Mouse (Mus musculus) heart, adult 2 months (tissue): ENCODE measurements around the gene Nkg7. TPM values are rescaled to one million over a fixed set of nuclear protein-coding genes. Genes with fewer than 3 reads are reported as not detected.
"Not testable (repeated sequence)": the region's sequence is repeated elsewhere in the genome, so short reads cannot be mapped to it uniquely, and the experiment has no call there.

Source experiments
- DNase-seq, 2 experiments: peaks; one replicate each; pipeline ENCODE4 v3.0.0; 2021
- H3K27ac ChIP-seq: fragments of 200-600 bp; 2 replicates; pipeline ENCODE4 v1.8.1; 2022
- H3K27me3 ChIP-seq: fragments of 200-500 bp; 2 replicates; pipeline ENCODE4 v1.6.1; 2012; ENCODE audit warnings: mild to moderate bottlenecking, low read length, inconsistent platforms, mixed read lengths; ENCODE audit not compliant: control insufficient read depth, insufficient read depth
- H3K36me3 ChIP-seq: fragments of 200-500 bp; 2 replicates; pipeline ENCODE4 v1.6.1; 2012; ENCODE audit warnings: low read length, inconsistent platforms; ENCODE audit not compliant: control insufficient read depth, insufficient read depth
- H3K4me1 ChIP-seq: fragments of 200-500 bp; 2 replicates; pipeline ENCODE4 v1.6.1; 2011; ENCODE audit warnings: low read length; ENCODE audit not compliant: control insufficient read depth, insufficient read depth
- H3K4me3 ChIP-seq: fragments of 200-600 bp; 2 replicates; pipeline ENCODE4 v1.8.1; 2022
- H3K79me2 ChIP-seq: fragments of 200-500 bp; replicated peaks from 2 replicates; pipeline ENCODE4 v1.6.1; 2012; ENCODE audit warnings: mild to moderate bottlenecking, inconsistent platforms, low read length, moderate library complexity, mixed read lengths; ENCODE audit not compliant: control insufficient read depth, insufficient read depth
- H3K9ac ChIP-seq: fragments of 200-500 bp; 2 replicates; pipeline ENCODE4 v1.6.1; 2012; ENCODE audit warnings: low read depth, mild to moderate bottlenecking, control low read depth, inconsistent platforms, low read length, mixed read lengths
- CTCF ChIP-seq: fragments of 200-600 bp; IDR thresholded peaks from 2 replicates; pipeline ENCODE4 v1.8.1; 2022; ENCODE audit warnings: antibody characterized with exemption, mild to moderate bottlenecking, moderate library complexity
- EP300 ChIP-seq: fragments of 200-500 bp; IDR thresholded peaks from 2 replicates; pipeline ENCODE4 v1.6.1; 2011; ENCODE audit warnings: low read depth, low read length, control low read depth; ENCODE audit not compliant: insufficient read depth
- POLR2A ChIP-seq: fragments of 200-500 bp; IDR thresholded peaks from 2 replicates; pipeline ENCODE4 v1.6.1; 2011; ENCODE audit warnings: mild to moderate bottlenecking, low read depth, low read length, control low read depth; ENCODE audit not compliant: insufficient read depth
- WGBS: fragments of 180-500 bp; shearing (Covaris S2); methylation state at CpG from one replicate; pipeline ENCODE4 v1.1.7; 2018; 5-methylcytosine and 5-hydroxymethylcytosine counted together
- intact Hi-C: fragments of 180-260 bp; cut with DNase I; formaldehyde crosslinking; loops from one replicate; pipeline ENCODE4 v1.15.1; 2025
- polyA plus RNA-seq: library from polyadenylated mRNA; depleted of rRNA; stranded (reverse); fragments of >200 nt; gene quantifications from 2 replicates; pipeline ENCODE4 v1.2.3, GENCODE M21; 2012
- total RNA-seq, 2 experiments: library from RNA; stranded (reverse); gene quantifications; 2 replicates each; pipeline ENCODE4 v1.2.3; 2021

Gene Nkg7
- total and polyA plus RNA-seq, 3 experiments, result 4.9 TPM; not detected in 2

DNA sequence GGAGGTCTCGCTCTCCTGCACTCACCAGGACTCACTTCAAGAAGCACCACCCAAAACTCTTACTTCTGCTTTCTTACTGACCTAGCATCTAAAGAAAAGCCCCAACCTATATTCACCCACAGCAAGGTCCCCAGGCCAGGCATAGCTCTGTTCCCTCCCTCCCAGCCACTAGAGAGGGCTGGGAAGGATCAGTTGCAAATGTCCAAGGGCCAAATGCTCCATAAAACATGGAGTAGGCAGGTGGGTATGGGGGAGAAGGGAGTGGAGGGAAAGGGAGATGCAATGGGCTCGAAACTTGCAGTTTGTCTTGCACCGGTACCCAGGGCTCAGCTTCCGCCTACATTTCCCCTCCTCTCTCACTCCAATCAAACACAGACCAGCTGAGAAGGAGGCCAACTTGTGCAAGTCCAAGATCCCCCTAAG is 28.7 kb upstream of the Nkg7 start, which contains the start of gene Siglecg:
Gene Siglecg (plus strand): TSS at position 74 of the 423 bp plus-strand sequence.
- WGBS, result 57% methylated on average over 4 of the region's 4 CpGs

DNA sequence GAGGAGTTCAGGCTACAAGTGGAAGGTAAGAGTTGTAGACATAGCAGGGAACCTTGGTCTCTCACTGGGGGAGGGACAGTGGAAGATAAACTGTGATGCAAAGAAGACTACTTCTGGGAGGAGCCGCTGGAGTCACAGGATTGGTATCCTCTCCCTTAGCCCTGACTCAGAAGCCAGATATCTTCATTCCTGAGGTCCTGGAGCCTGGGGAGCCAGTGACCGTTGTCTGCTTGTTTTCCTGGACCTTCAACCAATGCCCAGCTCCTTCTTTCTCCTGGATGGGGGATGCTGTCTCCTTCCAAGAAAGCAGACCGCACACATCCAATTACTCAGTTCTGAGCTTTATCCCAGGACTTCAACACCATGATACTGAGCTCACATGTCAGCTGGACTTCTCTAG is 27.8 kb upstream of the Nkg7 start:
- Histone ChIP-seq H3K27ac (no peak overlapping the region), H3K4me3 (no peak overlapping the region), H3K79me2 (no peaks in the 10 kb centered on the region), H3K27me3 (no peaks in the 10 kb centered on the region), H3K4me1 (no peaks in the 10 kb centered on the region), H3K36me3 (no peaks in the 10 kb centered on the region), H3K9ac (no peak overlapping the region)
- no peak for DNase-seq
- TF ChIP-seq EP300, result no peak
- TF ChIP-seq POLR2A, result no peak
- no peak for TF ChIP-seq CTCF
- intact Hi-C loops, result no loop called here
- WGBS, result 57% methylated on average over 3 of the region's 3 CpGs

More for the DNA sequence above, 28.7 kb upstream of the Nkg7 start, which contains the start of gene Siglecg:
- intact Hi-C loops, result no loop called here
- H3K4me1 ChIP-seq, result no peaks in the 10 kb centered on the region
- no peaks in the 10 kb centered on the region for H3K36me3 ChIP-seq
- H3K27me3 ChIP-seq, result no peaks in the 10 kb centered on the region
- no peak within 1 kb of the TSS for H3K4me3 ChIP-seq
- no peak within 1 kb of the TSS for H3K9ac ChIP-seq
- TF ChIP-seq POLR2A, result no peak
- no peak for TF ChIP-seq CTCF
- no peak for TF ChIP-seq EP300
- H3K79me2 ChIP-seq, result no peaks in the 10 kb centered on the region
- DNase-seq, result peak in 1 of 2 experiments; percentile 7
- no peak within 1 kb of the TSS for H3K27ac ChIP-seq

DNA sequence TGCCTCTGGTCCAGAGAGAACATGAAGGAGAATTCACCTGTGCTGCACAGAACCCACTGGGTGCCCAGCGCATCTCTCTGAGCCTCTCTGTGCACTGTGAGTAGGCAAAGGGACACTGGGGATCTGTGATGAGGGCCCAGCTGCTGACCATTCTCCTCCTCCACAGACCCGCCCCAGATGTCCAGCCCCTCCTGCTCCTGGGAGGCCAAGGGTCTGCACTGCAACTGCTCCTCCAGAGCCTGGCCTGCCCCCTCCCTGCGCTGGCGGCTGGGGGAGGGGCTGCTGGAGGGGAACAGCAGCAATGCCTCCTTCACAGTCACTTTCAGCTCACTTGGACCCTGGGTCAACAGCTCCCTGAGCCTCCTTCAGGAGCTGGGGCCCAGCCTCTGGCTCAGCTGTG is 25.1 kb upstream of the Nkg7 start:
- H3K4me3 ChIP-seq, intact Hi-C loops, H3K36me3 ChIP-seq, H3K4me1 ChIP-seq, H3K27me3 ChIP-seq, H3K27ac ChIP-seq, H3K79me2 ChIP-seq, H3K9ac ChIP-seq, DNase-seq: not testable (repeated sequence)
- 39% methylated on average over 4 of the region's 4 CpGs for WGBS

DNA sequence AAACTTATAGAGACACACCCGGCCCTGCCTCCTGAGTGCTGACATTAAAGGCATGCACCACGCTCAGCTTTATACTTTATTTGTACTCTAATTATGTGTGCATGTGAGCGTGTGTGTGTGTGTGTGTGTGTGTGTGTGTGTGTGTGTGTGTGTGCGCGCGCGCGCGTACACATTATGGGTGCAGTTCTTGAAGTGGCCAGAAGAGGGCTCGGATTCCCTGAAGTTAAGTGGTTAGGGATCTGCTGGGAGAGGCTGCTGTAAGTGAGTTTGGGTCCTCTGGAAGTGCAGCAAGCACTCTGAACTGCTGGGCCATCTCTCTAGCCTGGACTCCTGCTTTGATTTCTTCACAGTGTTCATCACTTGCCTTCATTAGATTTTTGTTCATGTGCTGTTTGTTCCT is 19.6 kb upstream of the Nkg7 start:
- WGBS, result 88% methylated on average over 10 of the region's 10 CpGs
- Histone ChIP-seq H3K79me2 (no peaks in the 10 kb centered on the region), H3K27me3 (no peaks in the 10 kb centered on the region), H3K9ac (no peak overlapping the region), H3K4me3 (no peak overlapping the region), H3K27ac (no peak overlapping the region), H3K36me3 (no peaks in the 10 kb centered on the region), H3K4me1 (no peaks in the 10 kb centered on the region)
- no peak for DNase-seq
- intact Hi-C loops, result no loop called here
- TF ChIP-seq POLR2A (no peak), CTCF (no peak), EP300 (no peak)

DNA sequence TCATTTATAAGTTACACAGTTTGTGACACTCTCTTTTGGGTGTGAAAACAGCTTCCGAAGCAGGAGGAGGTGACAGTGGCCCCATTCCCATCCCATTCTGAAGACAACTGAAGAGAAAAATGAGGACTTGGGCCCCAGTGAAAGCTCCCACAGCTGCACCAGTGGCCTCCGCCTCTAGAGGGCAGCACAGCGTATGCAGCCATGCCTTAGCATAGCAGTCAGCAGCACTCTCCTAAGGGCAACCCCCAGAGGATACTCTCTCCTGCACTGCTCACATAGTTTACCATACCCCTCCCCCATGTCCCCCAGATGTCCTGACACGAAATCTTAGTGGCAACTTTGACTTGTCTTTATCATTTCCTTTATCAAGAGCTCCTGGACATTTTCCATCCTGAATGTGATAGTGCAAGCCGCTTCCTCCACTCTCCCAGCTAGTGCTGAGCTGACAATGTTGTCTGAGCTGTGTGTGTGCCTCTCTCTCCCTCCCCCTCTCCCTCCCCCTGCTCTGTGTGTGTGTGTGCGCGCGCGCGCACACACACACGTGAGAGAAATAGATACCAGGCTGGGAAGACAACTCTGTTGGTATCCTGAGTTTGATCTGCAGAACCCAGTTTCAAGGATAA is 13.8 kb upstream of the Nkg7 start:
- no peak overlapping the region for H3K9ac ChIP-seq
- H3K4me3 ChIP-seq, result no peak overlapping the region
- WGBS, result 6% methylated on average over 11 of the region's 11 CpGs

DNA sequence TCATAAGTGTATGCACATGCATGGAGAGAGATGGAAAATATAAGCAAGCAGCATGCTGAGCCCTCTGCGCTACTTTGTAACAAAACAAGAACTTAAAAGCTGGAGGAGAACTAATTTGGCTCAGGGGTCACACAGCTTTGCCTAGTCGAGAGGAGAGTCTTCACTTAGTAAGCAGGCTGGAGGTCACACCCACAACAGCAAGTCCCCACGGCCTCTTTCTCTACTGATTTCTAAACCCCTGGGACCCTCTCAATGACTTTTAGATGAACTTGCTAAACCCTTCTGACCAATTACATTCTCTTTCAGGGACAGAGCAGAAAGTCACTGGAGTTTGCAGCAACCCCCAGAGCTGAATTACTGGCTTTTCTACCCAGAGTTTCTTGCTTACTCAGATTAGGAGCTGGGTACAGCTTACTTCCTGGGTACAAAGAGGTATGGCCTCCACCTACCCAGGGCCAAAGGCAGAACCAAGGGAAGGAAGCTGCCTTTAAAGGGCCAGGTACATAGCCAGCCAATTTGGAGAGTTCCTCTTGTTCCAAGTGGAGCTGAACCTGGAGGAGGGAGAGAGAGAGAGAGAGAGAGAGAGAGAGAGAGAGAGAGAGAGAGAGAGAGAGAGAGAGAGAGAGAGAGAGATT is 12.8 kb upstream of the Nkg7 start:
- no peaks in the 10 kb centered on the region for H3K4me1 ChIP-seq
- no peak for DNase-seq
- WGBS, result 62% methylated on average over 3 of the region's 3 CpGs
- H3K9ac ChIP-seq, result no peak overlapping the region
- H3K27me3 ChIP-seq, result no peaks in the 10 kb centered on the region
- no peak overlapping the region for H3K27ac ChIP-seq
- no peak overlapping the region for H3K4me3 ChIP-seq
- no peak for TF ChIP-seq POLR2A
- TF ChIP-seq EP300, result no peak
- no peak for TF ChIP-seq CTCF
- no peaks in the 10 kb centered on the region for H3K36me3 ChIP-seq
- intact Hi-C loops, result loop anchor here (1.0 kb wide), 2 partner anchors 42 to 471 kb away; no protein-coding TSS in a partner anchor
- H3K79me2 ChIP-seq, result no peaks in the 10 kb centered on the region

More for the DNA sequence above, 13.8 kb upstream of the Nkg7 start:
- peak; percentile 80 to 89 for DNase-seq
- no peaks in the 10 kb centered on the region for H3K36me3 ChIP-seq
- H3K27me3 ChIP-seq, result no peaks in the 10 kb centered on the region
- no peak overlapping the region for H3K27ac ChIP-seq
- no peak; the same call in 1 of the 2 replicates for TF ChIP-seq CTCF
- TF ChIP-seq POLR2A, result no peak
- TF ChIP-seq EP300, result peak; percentile 68; the same call in 1 of the 2 replicates
- intact Hi-C loops, result loop anchor here (1.0 kb wide), 2 partner anchors 43 to 472 kb away; no protein-coding TSS in a partner anchor
- H3K79me2 ChIP-seq, result no peaks in the 10 kb centered on the region
- H3K4me1 ChIP-seq, result no peaks in the 10 kb centered on the region
